Mouse (Mus musculus): ENCODE results near the gene Rps9. TPM values are rescaled to one million over a fixed set of nuclear protein-coding genes. Genes with fewer than 3 reads are reported as not detected.
A peak's percentile ranks its signal among the peaks of the same experiment; 100 is the strongest.
"Not testable (repeated sequence)": the region's sequence is repeated elsewhere in the genome, so short reads cannot be mapped to it uniquely, and the experiment has no call there.

Gene Rps9
- polyA plus RNA-seq, 1 experiment from 2014 or later: 1,306 TPM

- Histone ChIP-seq H3K4me3 (replicated peaks) (no peak overlapping the region), H3K4me2 (no peak overlapping the region), H3K27ac (no peak overlapping the region), H3K9ac (no peak overlapping the region), H3K9me3 (replicated peaks) (no peaks in the 10 kb centered on the region), H3K36me3 (no peaks in the 10 kb centered on the region), H3K4me1 (replicated peaks) (no peaks in the 10 kb centered on the region), H3K27me3 (no peaks in the 10 kb centered on the region)
- WGBS (ENCODE audit: insufficient replicate concordance): 9% methylated on average over 1 of the region's 1 CpGs
- no peak for ATAC-seq (ENCODE audit: low read depth)
- DNase-seq: no peak
Observed at GRCm38 (mm10) chr7:3715249-3715648, 11.5 kb downstream of the Rps9 start.

GRCm38 (mm10) chr7:3720268-3720667 is 16.5 kb downstream of the Rps9 start, which contains the start of gene Pirb:
TSS of gene Pirb (minus strand) at chr7:3720391.
- DNase-seq; H3K9me3 ChIP-seq (replicated peaks); H3K27me3 ChIP-seq; H3K4me3 ChIP-seq (replicated peaks); H3K9ac ChIP-seq; H3K4me2 ChIP-seq; H3K36me3 ChIP-seq; H3K4me1 ChIP-seq (replicated peaks); ATAC-seq (ENCODE audit: low read depth); H3K27ac ChIP-seq: not testable (repeated sequence)
- 27% methylated on average over 1 of the region's 3 CpGs for WGBS (ENCODE audit: insufficient replicate concordance)

- H3K4me1 ChIP-seq (replicated peaks); DNase-seq; H3K36me3 ChIP-seq; H3K4me3 ChIP-seq (replicated peaks); H3K9me3 ChIP-seq (replicated peaks); H3K27me3 ChIP-seq; H3K9ac ChIP-seq; ATAC-seq (ENCODE audit: low read depth); H3K4me2 ChIP-seq; H3K27ac ChIP-seq: not testable (repeated sequence)
Observed at GRCm38 (mm10) chr7:3725459-3725858, 21.7 kb downstream of the Rps9 start.

- not testable (repeated sequence) for DNase-seq; H3K4me2 ChIP-seq; H3K9ac ChIP-seq; ATAC-seq (ENCODE audit: low read depth); H3K36me3 ChIP-seq; H3K9me3 ChIP-seq (replicated peaks); H3K4me3 ChIP-seq (replicated peaks); H3K27ac ChIP-seq; H3K4me1 ChIP-seq (replicated peaks); H3K27me3 ChIP-seq
- no CpG with 5 or more reads among the region's 1 CpGs for WGBS (ENCODE audit: insufficient replicate concordance)
Observed at GRCm38 (mm10) chr7:3732675-3733074, 28.9 kb downstream of the Rps9 start.

Small RNAs within 50 kb of the gene (microRNA-seq; reads per million reads assigned to microRNA genes)
- 4.1 reads per million, percentile 9 among the genes with 10 or more reads in this experiment for gene Mir3572

Other genes starting within 250 kb of the Rps9 start
- gene Tarm1, start 201.4 kb upstream of the Rps9 start, polyA plus RNA-seq (2015; fragmentation: Nextera tagmentation; extraction: Ambion mirVana): 0.07 TPM in 1 of 2 replicates, not detected in the other
- gene Oscar, start 87.8 kb upstream of the Rps9 start, polyA plus RNA-seq (2015; fragmentation: Nextera tagmentation; extraction: Ambion mirVana): not detected in 2 replicates
- 224 and 292 TPM in 2 replicates for gene Ndufa3, start 86.6 kb upstream of the Rps9 start, polyA plus RNA-seq (2015; fragmentation: Nextera tagmentation; extraction: Ambion mirVana)
- gene Tfpt, start 74.1 kb upstream of the Rps9 start, polyA plus RNA-seq (2015; fragmentation: Nextera tagmentation; extraction: Ambion mirVana): 12.7 and 13.0 TPM in 2 replicates
- gene Prpf31, start 74.0 kb upstream of the Rps9 start, polyA plus RNA-seq (2015; fragmentation: Nextera tagmentation; extraction: Ambion mirVana): 79.1 and 83.7 TPM in 2 replicates
- 22.8 and 25.3 TPM in 2 replicates for gene Cnot3, start 58.7 kb upstream of the Rps9 start, polyA plus RNA-seq (2015; fragmentation: Nextera tagmentation; extraction: Ambion mirVana)
- gene Leng1, start 38.2 kb upstream of the Rps9 start, polyA plus RNA-seq (2015; fragmentation: Nextera tagmentation; extraction: Ambion mirVana): 7.2 and 8.6 TPM in 2 replicates
- gene Tmc4, start 26.4 kb upstream of the Rps9 start, polyA plus RNA-seq (2015; fragmentation: Nextera tagmentation; extraction: Ambion mirVana): 7.3 and 7.8 TPM in 2 replicates
- gene Tsen34, start 11.1 kb upstream of the Rps9 start, polyA plus RNA-seq (2015; fragmentation: Nextera tagmentation; extraction: Ambion mirVana): 41.7 and 43.6 TPM in 2 replicates
- 19.8 and 20.0 TPM in 2 replicates for gene Mboat7, start 10.5 kb upstream of the Rps9 start, polyA plus RNA-seq (2015; fragmentation: Nextera tagmentation; extraction: Ambion mirVana)
- gene Pirb, start 16.4 kb downstream of the Rps9 start, polyA plus RNA-seq (2015; fragmentation: Nextera tagmentation; extraction: Ambion mirVana): 0.84 and 1.3 TPM in 2 replicates
- not detected in 2 replicates for gene Gm15448, start 121.7 kb downstream of the Rps9 start, polyA plus RNA-seq (2015; fragmentation: Nextera tagmentation; extraction: Ambion mirVana)
- gene Pira2, start 141.1 kb downstream of the Rps9 start, polyA plus RNA-seq (2015; fragmentation: Nextera tagmentation; extraction: Ambion mirVana): 0.45 and 0.52 TPM in 2 replicates
- gene Gm14548, start 194.1 kb downstream of the Rps9 start, polyA plus RNA-seq (2015; fragmentation: Nextera tagmentation; extraction: Ambion mirVana): 0.16 and 0.23 TPM in 2 replicates
- 0.09 and 0.21 TPM in 2 replicates for gene Lilra6, start 211.5 kb downstream of the Rps9 start, polyA plus RNA-seq (2015; fragmentation: Nextera tagmentation; extraction: Ambion mirVana)